Mouse (Mus musculus) liver, embryonic 15.5 days (tissue): ENCODE measurements around the gene Ddx41. TPM values are rescaled to one million over a fixed set of nuclear protein-coding genes. Genes with fewer than 3 reads are reported as not detected.
A peak's percentile ranks its signal among the peaks of the same experiment; 100 is the strongest.

Experiments
- ATAC-seq: fragments of 200-750 bp; cut with Nextera tagmentation; 2 replicates; pipeline ENCODE4 v1.8.0; 2017; ENCODE audit warnings: moderate number of reproducible peaks, mild to moderate bottlenecking, moderate library complexity; ENCODE audit not compliant: insufficient read depth
- H3K27ac ChIP-seq: fragments of 300-500 bp; sonication (generic); replicated peaks from 2 replicates; pipeline ENCODE4 v1.5.1; 2015; ENCODE audit warnings: mild to moderate bottlenecking, inconsistent platforms
- H3K27me3 ChIP-seq: fragments of 300-500 bp; sonication (generic); 2 replicates; pipeline ENCODE4 v1.6.1; 2015; ENCODE audit warnings: mild to moderate bottlenecking, inconsistent platforms
- H3K36me3 ChIP-seq: fragments of 300-500 bp; sonication (generic); replicated peaks from 2 replicates; pipeline ENCODE4 v1.6.1; 2015; ENCODE audit warnings: moderate library complexity, mild to moderate bottlenecking, inconsistent platforms
- H3K4me1 ChIP-seq: fragments of 300-500 bp; sonication (generic); replicated peaks from 2 replicates; pipeline ENCODE4 v1.6.1; 2015; ENCODE audit warnings: inconsistent platforms
- H3K4me2 ChIP-seq: fragments of 300-500 bp; sonication (generic); 2 replicates; pipeline ENCODE4 v1.6.1; 2015; ENCODE audit warnings: moderate library complexity, mild to moderate bottlenecking, inconsistent platforms
- H3K4me3 ChIP-seq: fragments of 300-500 bp; sonication (generic); replicated peaks from 2 replicates; pipeline ENCODE4 v1.5.1; 2015; ENCODE audit warnings: mild to moderate bottlenecking, inconsistent platforms
- H3K9ac ChIP-seq: fragments of 300-500 bp; sonication (generic); 2 replicates; pipeline ENCODE4 v1.6.1; 2015; ENCODE audit warnings: moderate library complexity, mild to moderate bottlenecking, inconsistent platforms
- H3K9me3 ChIP-seq: fragments of 300-500 bp; sonication (generic); replicated peaks from 2 replicates; pipeline ENCODE4 v1.6.1; 2016; ENCODE audit warnings: inconsistent platforms
- WGBS: fragments of 180-500 bp; shearing (Covaris S2); methylation state at CpG from one replicate; pipeline ENCODE4 v1.1.7; 2015; ENCODE audit warnings: mixed read lengths; ENCODE audit not compliant: insufficient replicate concordance; 5-methylcytosine and 5-hydroxymethylcytosine counted together
- polyA plus RNA-seq: library from polyadenylated mRNA; unstranded; fragments of >200 nt; fragmentation: Nextera tagmentation; extraction: Ambion mirVana; gene quantifications from 2 replicates; pipeline ENCODE4 v1.2.1, GENCODE M21; 2015

The Ddx41 gene
- polyA plus RNA-seq, 1 experiment from 2014 or later: 23.6 TPM

DNA sequence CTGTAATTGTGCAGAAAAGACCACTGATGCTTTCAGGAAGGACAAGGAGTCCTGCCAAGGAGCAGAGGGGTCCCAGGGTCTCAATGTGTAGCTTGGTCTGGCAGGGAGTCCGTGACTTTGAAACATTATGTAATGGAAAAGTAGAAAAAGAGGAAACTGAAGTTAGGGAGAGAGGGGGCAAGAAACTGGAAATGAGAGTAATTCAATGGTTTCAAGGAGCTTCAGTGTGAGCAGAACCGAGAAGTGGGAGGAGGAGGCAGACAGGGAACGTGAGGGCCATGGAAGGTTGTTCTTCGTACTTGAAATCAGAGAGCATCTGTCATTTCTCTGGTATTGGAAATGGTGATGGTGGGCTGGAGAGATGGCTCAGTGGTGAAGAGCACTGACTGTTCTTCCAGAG is 16.9 kb downstream of the Ddx41 start:
- no peak overlapping the region for H3K4me3 ChIP-seq
- 40% methylated on average over 4 of the region's 4 CpGs for WGBS
- H3K9ac ChIP-seq: no peak overlapping the region
- no peak overlapping the region for H3K27ac ChIP-seq
- no peak overlapping the region for H3K4me2 ChIP-seq
- H3K4me1 ChIP-seq: peaks cover 14% of the 10 kb centered on the region; the same call in 1 of the 2 replicates
- 0 out of 2 replicates have a peak, but pooled peaks cover 4% of the 10 kb centered on the region for H3K36me3 ChIP-seq
- peaks cover 10% of the 10 kb centered on the region for H3K27me3 ChIP-seq
- no peak for ATAC-seq
- no peaks in the 10 kb centered on the region for H3K9me3 ChIP-seq

DNA sequence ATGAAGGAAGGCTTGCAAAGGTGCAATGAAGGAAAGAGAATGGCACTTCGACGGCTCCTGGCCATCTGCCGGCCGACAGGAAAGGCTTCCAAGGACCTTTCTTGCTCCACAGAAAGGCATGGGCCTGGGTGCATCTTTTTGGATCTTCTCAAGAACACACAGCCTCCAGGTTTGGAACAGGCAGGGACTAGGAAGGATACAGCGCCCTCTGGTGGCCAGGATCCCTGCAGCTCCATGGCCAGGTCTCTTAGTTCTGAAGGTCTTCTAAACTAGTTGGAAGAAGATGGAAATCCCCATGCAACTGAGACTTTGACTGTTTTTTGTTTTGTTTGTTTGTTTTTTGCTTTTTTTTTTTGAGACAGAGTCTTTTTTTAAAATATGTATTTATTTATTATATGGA is 19.5 kb downstream of the Ddx41 start:
- no peak overlapping the region for H3K9ac ChIP-seq
- H3K27me3 ChIP-seq: peaks cover 20% of the 10 kb centered on the region
- H3K9me3 ChIP-seq: no peaks in the 10 kb centered on the region
- no peak overlapping the region for H3K27ac ChIP-seq
- 4% methylated on average over 5 of the region's 5 CpGs for WGBS
- no peak overlapping the region for H3K4me3 ChIP-seq
- H3K4me1 ChIP-seq: peaks cover 21% of the 10 kb centered on the region
- H3K36me3 ChIP-seq: no peaks in the 10 kb centered on the region
- no peak overlapping the region for H3K4me2 ChIP-seq
- ATAC-seq: no peak

DNA sequence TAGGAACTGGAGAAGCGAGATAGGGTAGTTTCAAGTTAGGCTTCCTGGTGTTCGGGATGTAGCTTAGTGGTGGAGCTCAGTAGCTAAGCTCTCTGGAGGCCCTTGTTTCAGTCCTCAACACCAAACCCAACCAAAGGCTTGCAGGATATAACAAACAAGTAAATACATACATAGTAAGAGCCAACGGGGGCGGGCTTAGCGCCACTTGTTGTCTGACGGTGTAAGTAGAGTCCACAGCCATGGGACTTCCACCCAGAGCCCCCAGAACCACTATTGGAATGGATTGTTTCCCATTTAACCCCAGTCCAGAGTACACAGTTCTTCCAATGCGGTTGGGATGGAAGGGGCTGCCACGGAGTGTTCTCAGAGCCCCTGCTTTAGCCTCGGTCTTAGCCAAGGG is 22.6 kb downstream of the Ddx41 start:
- H3K9me3 ChIP-seq: no peaks in the 10 kb centered on the region
- H3K4me3 ChIP-seq: peak overlapping the region; percentile 76
- ATAC-seq: no peak
- peaks cover 43% of the 10 kb centered on the region for H3K4me1 ChIP-seq
- 27% methylated on average over 9 of the region's 9 CpGs for WGBS
- peak overlapping the region; percentile 98 for H3K4me2 ChIP-seq
- peaks cover 20% of the 10 kb centered on the region for H3K27me3 ChIP-seq
- 0 out of 2 replicates have a peak overlapping the region, but pooled peaks have one; percentile 72 for H3K9ac ChIP-seq
- no peak overlapping the region for H3K27ac ChIP-seq
- 0 out of 2 replicates have a peak, but pooled peaks cover 7% of the 10 kb centered on the region for H3K36me3 ChIP-seq

DNA sequence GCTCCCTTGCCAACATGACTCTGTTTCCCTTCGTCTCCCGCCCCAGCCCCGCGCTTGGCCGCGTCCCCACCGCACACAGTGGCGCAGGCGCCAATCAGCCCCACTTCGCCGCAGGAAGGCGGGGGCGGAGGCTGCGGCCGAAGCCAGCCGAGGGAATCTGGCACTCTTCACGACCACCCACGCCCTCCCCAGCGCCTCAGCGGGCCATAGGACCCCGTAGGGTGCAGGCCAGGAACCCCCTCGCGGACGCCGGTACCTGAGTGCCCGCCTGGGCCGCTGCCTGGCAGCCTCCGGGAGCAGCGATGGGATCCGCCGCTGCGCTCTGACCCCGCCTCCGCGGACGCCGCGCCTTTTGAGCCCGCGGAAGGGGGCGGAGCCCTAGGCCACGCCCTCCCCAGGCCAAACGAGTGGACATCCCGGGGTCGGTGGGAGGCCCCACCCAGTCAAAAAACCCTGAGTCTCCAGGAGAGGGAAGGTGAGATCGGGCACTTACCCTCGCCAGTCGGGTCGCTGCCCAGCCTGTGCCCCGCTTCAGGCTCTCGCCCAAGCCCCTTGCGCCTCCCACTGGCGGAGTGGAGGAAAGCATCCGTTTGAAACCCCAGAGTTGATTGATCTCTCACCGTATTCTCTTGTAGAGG is 23.2 kb downstream of the Ddx41 start, which contains the start of gene Pdlim7:
Gene Pdlim7 (minus strand): TSS at position 566 of the 638 bp plus-strand sequence.
- peak; percentile 58 for ATAC-seq
- peak within 1 kb of the TSS; percentile 60 for H3K27ac ChIP-seq
- peak within 1 kb of the TSS; percentile 72 for H3K9ac ChIP-seq
- peaks cover 20% of the 10 kb centered on the region for H3K27me3 ChIP-seq
- peak within 1 kb of the TSS; percentile 98 for H3K4me2 ChIP-seq
- peaks cover 11% of the 10 kb centered on the region; the same call in 1 of the 2 replicates for H3K36me3 ChIP-seq
- H3K4me3 ChIP-seq: peak within 1 kb of the TSS; percentile 76
- no peaks in the 10 kb centered on the region for H3K9me3 ChIP-seq
- under 1% methylated on average over 54 of the region's 55 CpGs for WGBS
- H3K4me1 ChIP-seq: peaks cover 43% of the 10 kb centered on the region

DNA sequence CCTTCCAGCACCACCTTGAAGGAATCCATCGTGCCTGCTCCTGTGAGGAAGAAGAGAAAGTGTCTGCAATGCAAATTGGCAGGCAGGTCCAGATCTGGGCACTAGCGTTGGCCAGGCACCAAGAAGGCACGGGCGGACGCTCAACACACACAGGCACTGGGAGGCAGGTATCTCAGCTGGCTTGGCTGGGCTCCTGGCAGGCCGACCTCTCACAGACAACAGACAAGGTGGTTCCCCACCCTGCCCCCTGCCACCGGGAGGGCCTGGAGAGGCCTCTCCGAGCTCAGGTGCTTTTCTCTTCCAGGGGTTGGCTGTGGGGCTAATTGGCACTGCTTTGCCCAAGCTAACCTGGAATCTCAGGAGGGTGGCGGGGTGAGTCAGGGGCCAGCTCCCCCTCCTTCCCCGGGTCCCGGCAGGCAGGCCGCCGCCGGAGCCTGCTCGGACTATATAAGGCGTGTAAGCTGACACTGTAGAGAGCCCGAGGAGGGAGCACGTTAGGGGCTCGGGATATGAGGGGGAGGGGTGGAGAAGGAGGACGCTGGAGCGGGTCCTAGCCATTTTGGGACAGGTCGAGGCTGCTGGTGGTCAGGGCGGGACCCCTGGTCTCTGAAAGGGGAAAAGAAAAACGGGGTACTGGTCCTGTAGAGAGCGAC is 24.0 kb downstream of the Ddx41 start:
- peaks cover 45% of the 10 kb centered on the region for H3K4me1 ChIP-seq
- peaks cover 18% of the 10 kb centered on the region; the same call in 1 of the 2 replicates for H3K36me3 ChIP-seq
- peak overlapping the region; percentile 72 for H3K9ac ChIP-seq
- H3K27ac ChIP-seq: peak overlapping the region; percentile 60
- ATAC-seq: peak; percentile 28
- H3K4me2 ChIP-seq: peak overlapping the region; percentile 98
- H3K9me3 ChIP-seq: no peaks in the 10 kb centered on the region
- H3K4me3 ChIP-seq: peak overlapping the region; percentile 76
- H3K27me3 ChIP-seq: peaks cover 20% of the 10 kb centered on the region
- WGBS: 6% methylated on average over 25 of the region's 25 CpGs

DNA sequence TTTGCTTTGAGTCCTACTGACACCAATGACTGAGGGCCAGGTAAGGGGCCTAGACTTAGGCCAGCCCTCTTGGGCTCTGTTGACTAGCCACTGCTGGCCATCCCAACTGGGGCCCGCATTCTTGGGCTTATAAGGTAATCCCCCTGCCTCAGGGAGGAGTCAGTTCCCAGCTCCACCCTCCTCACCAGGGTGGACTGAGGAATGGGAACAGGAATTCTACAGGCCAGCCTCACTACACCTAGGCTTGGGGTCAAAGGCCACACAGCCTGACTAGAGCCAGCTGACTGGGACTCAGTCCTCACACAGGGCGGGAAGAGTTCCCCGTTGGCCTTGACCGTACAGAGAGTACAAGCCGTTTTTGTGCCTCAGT is 25.0 kb downstream of the Ddx41 start:
- Histone ChIP-seq H3K4me2 (peak overlapping the region; percentile 98), H3K36me3 (peaks cover 27% of the 10 kb centered on the region), H3K4me3 (peak overlapping the region; percentile 76), H3K9ac (0 out of 2 replicates have a peak overlapping the region, but pooled peaks have one; percentile 28), H3K4me1 (peaks cover 45% of the 10 kb centered on the region), H3K27me3 (peaks cover 20% of the 10 kb centered on the region), H3K9me3 (no peaks in the 10 kb centered on the region), H3K27ac (peak overlapping the region; percentile 60)
- 23% methylated on average over 5 of the region's 5 CpGs for WGBS
- ATAC-seq: peak; percentile 16

DNA sequence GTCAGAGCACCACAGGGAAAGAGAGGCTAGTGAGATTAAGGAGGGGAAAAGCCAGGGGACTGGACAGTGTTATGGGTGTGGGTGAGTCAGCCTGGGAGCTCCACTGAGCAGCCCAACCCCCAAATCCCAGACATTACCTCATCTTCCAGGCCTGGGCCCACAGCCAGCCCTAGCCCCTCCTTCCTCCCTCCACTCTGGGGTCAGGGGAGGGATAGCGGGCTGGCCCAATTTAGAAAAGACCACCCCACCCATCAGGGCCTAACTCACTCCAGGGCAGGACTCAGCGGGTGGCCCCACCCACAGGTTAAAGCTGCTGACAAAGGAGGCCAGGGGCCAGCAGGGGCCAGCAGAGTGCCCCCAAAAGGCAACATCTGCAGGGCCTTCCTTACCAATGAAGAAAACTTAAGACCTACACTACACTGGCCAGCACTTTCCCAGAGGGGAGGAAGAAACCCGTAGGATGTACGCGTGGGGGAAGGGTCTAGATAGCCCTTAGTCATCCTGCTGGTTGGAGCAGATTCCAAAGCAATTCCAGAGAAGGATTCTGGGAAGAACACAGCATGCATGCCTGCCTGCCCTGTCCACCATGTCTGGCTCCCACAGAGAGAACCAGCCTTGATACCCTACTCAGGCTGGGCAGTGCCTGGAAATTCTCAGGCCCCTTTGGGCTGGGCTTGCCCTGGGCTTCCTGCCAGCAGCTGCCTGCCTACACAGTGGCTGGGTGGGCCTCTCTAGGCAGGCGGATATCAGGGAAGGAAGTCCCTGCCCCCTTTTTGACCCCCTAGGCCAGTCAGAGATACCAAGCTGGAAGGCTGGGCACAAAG is 25.6 kb downstream of the Ddx41 start:
- H3K36me3 ChIP-seq: peaks cover 33% of the 10 kb centered on the region
- H3K27me3 ChIP-seq: peaks cover 20% of the 10 kb centered on the region
- peak overlapping the region; percentile 98 for H3K4me2 ChIP-seq
- H3K4me3 ChIP-seq: peak overlapping the region; percentile 76; the same call in 1 of the 2 replicates
- 13% methylated on average over 6 of the region's 6 CpGs for WGBS
- peak overlapping the region; percentile 16; the same call in 1 of the 2 replicates for H3K9ac ChIP-seq
- peaks cover 45% of the 10 kb centered on the region for H3K4me1 ChIP-seq
- no peaks in the 10 kb centered on the region for H3K9me3 ChIP-seq
- peak; percentile 55 for ATAC-seq
- peak overlapping the region; percentile 60 for H3K27ac ChIP-seq

DNA sequence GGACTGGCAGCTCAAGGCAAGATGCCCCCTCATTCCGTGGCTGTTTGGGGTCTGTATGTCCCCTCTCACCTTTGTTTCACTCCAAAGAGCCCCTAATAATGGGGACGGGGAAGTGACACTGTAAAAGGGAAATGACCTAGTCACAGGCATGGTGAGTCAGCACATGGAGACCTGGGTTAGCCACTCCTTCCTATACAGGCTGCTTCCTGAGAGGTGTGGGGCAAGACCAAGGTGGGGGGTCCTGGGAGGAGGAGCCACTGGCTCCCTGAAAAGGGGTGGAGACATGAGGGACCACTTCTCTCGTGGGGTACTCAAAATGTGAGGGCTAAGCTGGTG is 26.2 kb downstream of the Ddx41 start:
- H3K36me3 ChIP-seq: peaks cover 37% of the 10 kb centered on the region
- ATAC-seq: no peak

DNA sequence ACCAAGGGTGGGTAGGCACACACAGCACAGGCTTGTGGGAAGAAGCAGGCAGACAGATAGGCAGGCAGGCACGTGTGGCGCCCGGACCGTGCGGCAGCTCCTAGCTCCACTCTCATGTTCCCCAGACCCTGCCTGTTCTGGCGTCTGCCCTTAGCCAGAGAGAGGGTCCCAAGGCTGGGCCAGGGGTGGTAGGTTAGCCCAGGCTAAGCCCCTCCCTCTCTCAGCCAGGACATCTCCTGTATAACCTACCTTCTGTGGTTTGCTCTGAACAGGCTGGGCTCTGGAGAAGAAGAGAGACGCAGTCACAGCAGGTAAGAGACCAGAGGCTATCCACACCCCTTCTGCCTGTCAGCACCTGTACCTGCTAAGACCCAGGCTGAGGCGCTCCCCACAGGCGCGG is 27.9 kb downstream of the Ddx41 start:
- Histone ChIP-seq H3K9me3 (no peaks in the 10 kb centered on the region), H3K4me1 (peaks cover 40% of the 10 kb centered on the region), H3K27me3 (no peaks in the 10 kb centered on the region; the same call in 1 of the 2 replicates), H3K36me3 (peaks cover 55% of the 10 kb centered on the region), H3K9ac (no peak overlapping the region), H3K27ac (no peak overlapping the region), H3K4me3 (no peak overlapping the region), H3K4me2 (no peak overlapping the region)
- WGBS: 85% methylated on average over 10 of the region's 10 CpGs
- no peak for ATAC-seq

More for the DNA sequence above, 26.2 kb downstream of the Ddx41 start:
- peak overlapping the region; percentile 60; the same call in 1 of the 2 replicates for H3K27ac ChIP-seq
- peaks cover 45% of the 10 kb centered on the region for H3K4me1 ChIP-seq
- 20% methylated on average over 3 of the region's 3 CpGs for WGBS
- H3K27me3 ChIP-seq: peaks cover 17% of the 10 kb centered on the region
- no peak overlapping the region for H3K9ac ChIP-seq
- peak overlapping the region; percentile 98 for H3K4me2 ChIP-seq
- no peak overlapping the region for H3K4me3 ChIP-seq
- no peaks in the 10 kb centered on the region for H3K9me3 ChIP-seq

DNA sequence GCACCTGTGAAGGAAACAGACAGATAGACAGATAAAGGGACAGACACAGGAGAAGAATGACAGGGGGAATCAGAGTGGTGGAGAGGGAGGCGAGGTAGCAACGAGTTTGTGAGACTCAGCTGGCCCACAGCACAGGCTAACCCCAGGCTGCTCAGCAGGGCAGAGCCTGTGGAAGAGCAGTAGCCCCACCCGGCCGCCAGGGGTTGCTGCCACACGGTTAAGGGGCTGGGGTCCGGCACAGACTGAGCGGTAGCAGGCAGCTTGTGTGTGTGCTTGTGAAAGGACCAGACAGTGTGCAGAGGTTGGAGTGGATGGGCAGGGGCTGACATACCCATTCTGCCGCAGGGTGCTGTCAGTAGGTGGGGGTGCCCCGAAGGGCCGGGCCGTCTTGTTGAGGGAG is 28.6 kb downstream of the Ddx41 start:
- no peak overlapping the region for H3K9ac ChIP-seq
- H3K27me3 ChIP-seq: no peaks in the 10 kb centered on the region; the same call in 1 of the 2 replicates
- peaks cover 34% of the 10 kb centered on the region for H3K4me1 ChIP-seq
- ATAC-seq: no peak
- peaks cover 60% of the 10 kb centered on the region for H3K36me3 ChIP-seq
- 59% methylated on average over 11 of the region's 11 CpGs for WGBS
- no peak overlapping the region for H3K4me3 ChIP-seq
- no peak overlapping the region for H3K27ac ChIP-seq
- no peaks in the 10 kb centered on the region for H3K9me3 ChIP-seq
- no peak overlapping the region for H3K4me2 ChIP-seq

DNA sequence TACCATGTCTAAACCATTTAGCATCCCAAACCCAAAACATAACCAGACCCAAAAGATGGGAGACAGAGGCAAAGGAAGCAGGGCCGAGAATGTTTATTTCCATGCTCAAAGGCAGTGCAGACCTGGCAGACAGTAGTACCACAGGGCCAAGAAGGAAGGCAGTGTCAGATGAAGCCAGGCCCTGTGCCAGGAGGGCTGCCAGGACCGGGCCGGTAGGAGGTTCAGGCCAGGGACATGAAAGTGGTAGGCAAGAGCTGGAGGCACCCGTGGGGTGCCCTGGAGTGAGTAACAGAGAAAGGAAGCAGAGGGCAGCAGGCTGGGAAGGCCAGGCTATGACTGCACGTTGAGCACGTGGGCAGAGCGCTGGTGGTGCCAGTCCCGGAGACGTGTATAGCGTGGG is 29.8 kb downstream of the Ddx41 start:
- 77% methylated on average over 10 of the region's 10 CpGs for WGBS
- peaks cover 22% of the 10 kb centered on the region for H3K4me1 ChIP-seq
- H3K27me3 ChIP-seq: no peaks in the 10 kb centered on the region
- H3K4me2 ChIP-seq: no peak overlapping the region
- H3K4me3 ChIP-seq: no peak overlapping the region
- no peak overlapping the region for H3K27ac ChIP-seq
- H3K9me3 ChIP-seq: no peaks in the 10 kb centered on the region
- H3K36me3 ChIP-seq: peaks cover 69% of the 10 kb centered on the region
- no peak overlapping the region for H3K9ac ChIP-seq
- no peak for ATAC-seq
